Mouse (Mus musculus): Measurements from ENCODE around the gene Sumf1.

Sumf1 gene

DNA sequence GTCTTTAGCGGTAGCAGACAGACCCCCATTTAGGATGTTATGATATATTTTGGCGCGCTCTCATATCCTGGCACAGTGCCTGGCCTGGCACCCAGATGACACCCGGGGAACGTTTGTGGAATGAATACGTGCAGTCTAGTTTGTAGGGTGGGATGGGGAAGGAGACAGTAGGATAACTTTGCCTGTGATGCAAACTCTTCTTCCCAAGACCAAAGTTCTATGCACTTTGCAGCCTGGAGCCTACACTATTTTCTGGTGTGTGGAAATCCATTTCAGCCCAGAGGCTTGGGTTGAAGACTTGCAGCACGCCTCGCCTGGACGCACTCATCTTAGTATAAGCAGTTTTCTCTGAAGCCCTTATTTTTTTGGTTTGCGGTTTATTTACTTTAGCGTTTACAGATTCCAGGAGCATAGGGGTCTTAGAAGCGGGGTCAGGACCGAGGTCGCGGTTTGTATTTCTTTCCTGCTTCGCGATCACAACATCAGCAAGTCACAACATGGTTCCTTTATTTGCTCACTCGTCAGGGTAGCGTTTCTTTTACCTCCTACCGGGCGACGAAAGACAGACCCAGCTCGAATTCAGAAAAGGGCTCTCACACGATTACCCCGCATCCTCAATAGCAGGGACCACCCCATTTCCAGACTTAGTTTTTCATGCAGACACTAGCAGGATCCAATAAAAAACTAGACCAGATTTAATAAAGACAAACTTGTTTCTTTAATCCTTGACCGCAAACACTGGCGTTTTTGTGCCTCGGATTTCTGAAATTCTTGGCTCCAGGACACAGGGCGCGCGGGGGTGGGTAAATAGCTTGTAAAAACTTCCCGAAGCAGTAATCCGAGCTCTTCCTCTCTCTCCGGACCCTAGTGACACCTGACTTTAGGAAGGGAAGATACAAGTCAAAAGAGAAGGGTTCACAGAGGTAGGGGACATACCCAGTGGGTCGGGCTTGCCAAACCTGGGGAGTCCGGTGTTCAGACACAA lies 26.8 kb upstream of the Sumf1 start:
- DNase-seq (ENCODE audit: low read depth in 1 of 2, low spot score in 2 of 2), result no peak

DNA sequence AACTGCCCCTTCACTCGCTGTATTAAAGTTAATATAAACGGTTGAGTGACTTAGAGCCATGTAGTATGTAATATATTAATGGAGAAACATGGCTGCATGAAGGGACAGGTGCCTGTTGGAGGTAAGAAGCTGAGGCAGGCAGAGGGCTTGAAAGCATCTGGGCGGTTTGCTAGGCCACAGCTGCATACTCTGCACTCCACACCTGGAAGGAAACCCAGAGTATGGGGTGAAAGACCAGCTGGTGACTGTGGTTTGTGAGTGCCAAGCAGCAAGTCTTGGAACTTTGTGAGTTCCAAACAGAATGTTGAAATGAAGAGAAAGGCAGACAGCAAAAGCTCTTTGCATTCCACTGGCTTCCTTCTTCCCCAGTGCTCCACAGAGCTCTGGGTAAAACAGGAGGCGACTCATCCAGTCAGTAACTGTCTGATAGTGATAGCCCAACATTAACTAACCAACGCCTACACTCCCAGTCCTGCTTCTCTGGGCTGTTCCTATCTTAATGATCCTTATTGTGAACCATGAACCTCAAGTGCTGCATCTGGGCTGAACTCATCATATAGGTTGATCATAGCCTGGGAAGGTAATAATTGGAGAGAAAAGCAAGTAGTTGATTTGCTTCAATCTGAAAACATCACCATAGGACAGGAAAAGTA lies 21.7 kb upstream of the Sumf1 start:
- no peak for DNase-seq (ENCODE audit: low read depth in 1 of 2, low spot score in 2 of 2)

DNA sequence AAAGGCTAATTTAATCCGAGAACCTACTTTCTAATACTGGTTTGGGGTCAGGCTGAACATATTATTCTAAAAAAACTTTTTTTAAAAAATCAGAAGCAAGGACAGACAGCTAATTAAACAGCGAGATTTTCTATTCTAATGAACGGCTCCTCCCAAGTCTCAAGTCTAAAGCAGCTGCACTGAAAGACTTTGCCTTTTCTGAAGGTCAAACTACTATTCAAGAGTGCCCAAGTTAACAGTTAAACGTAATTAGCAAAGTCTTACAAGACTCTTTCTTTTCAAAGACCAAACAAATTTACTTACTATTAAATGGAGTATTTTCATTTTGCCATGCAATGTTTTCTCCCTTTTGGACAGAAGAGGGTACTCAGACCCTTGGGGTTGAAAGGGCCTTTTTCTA lies 20.8 kb upstream of the Sumf1 start:
- no peak for DNase-seq (ENCODE audit: low read depth in 1 of 2, low spot score in 2 of 2)

- DNase-seq (ENCODE audit: low read depth in 1 of 2, low spot score in 2 of 2), result no peak
These were observed 18.9 kb upstream of the Sumf1 start for GRCm38 (mm10) chr6:108204322-108204721.

DNA sequence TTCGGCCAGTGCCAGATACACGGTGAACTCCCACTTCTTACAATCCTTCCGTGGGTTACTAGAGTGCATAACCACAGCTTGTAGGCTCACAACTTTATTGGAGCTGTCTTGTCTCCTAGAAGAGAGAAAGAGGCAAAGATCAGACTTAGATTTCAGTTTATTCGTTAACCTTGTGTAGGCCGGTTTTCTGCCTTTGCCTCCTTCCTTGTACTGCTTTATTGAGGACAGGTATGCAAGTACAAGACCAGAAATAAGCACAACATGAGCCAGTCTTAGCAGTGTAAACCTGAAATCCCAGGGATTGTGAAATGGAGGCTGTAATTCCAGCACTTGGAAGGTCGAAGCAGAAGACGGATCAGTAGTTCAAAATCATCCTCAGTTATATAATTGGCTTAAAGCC lies 12.9 kb upstream of the Sumf1 start:
- no peak for DNase-seq (ENCODE audit: low read depth in 1 of 2, low spot score in 2 of 2)

- peak; percentile 45 to 55 for DNase-seq (ENCODE audit: low read depth in 1 of 2, low spot score in 2 of 2)
These were observed 11.7 kb upstream of the Sumf1 start for GRCm38 (mm10) chr6:108197117-108197516.

GRCm38 (mm10) chr6:108196665-108197064 lies 11.3 kb upstream of the Sumf1 start:
- DNase-seq (ENCODE audit: low read depth in 1 of 2, low spot score in 2 of 2), result no peak

DNA sequence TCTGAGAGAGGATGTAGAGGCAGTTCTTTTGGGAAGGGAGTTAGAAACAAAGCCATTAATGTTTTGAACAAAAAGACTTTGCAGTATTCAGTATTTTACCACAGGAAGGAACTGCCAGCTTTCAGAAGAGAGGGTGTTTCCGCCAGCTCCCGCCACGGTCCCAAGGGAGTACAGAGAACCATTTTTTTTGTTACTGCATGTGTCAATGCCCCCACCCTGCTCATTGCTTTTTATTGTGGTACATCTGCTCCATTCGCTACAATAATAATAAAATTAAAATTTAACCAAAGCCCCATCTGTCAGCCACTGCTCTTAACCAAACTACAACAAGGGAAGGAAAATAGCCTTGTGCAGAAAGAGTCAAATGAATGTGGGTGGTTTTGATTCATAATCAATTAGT lies 7.2 kb upstream of the Sumf1 start:
- DNase-seq (ENCODE audit: low read depth in 1 of 2, low spot score in 2 of 2), result no peak

GRCm38 (mm10) chr6:108190690-108191089 lies 5.3 kb upstream of the Sumf1 start:
- no peak for DNase-seq (ENCODE audit: low read depth in 1 of 2, low spot score in 2 of 2)

DNA sequence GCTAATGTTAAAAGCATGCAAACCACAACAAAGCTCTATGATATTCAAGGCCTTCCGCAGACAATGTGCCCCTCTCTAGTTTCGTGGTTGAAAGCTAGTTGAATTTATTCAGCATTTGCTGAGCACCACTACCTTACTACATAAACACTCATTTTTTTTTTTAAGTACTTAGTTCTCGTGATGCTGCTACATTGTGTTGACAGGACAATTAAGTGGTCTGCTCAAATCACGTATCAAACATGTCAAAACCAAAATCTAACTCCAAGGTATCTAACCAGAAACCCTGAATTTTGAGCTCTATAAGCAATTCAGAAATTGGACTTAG lies 265 bp upstream of the Sumf1 start:
- no peak for DNase-seq (ENCODE audit: low read depth in 1 of 2, low spot score in 2 of 2)

- DNase-seq (ENCODE audit: low read depth in 1 of 2, low spot score in 2 of 2), result no peak
These were observed 6.3 kb downstream of the Sumf1 start for GRCm38 (mm10) chr6:108179087-108179486.

DNA sequence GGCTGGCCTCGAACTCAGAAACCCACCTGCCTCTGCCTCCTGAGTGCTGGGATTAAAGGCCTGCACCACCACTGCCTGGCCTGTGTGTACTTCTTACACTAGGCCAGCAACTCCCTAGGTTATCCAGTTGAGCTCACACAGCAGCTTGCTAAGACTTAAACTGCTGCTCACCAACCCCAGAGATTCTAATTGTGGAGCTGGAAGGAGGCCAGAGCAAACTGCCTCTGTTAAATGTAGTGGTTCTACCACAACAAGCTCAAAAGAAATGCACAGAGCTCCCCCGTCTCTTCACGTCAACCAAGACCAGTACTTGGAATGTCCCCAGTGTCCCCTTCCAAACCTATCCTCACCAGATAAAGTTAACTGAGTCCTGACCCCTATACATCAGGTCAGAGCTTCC lies 11.2 kb downstream of the Sumf1 start:
- DNase-seq (ENCODE audit: low read depth in 1 of 2, low spot score in 2 of 2), result no peak

- no peak for DNase-seq (ENCODE audit: low read depth in 1 of 2, low spot score in 2 of 2)
These were observed 13.2 kb downstream of the Sumf1 start for GRCm38 (mm10) chr6:108172219-108172618.

- DNase-seq (ENCODE audit: low read depth in 1 of 2, low spot score in 2 of 2), result no peak
These were observed 15.9 kb downstream of the Sumf1 start for GRCm38 (mm10) chr6:108169466-108169865.

GRCm38 (mm10) chr6:108168723-108169122 lies 16.7 kb downstream of the Sumf1 start:
- DNase-seq (ENCODE audit: low read depth in 1 of 2, low spot score in 2 of 2), result no peak

DNA sequence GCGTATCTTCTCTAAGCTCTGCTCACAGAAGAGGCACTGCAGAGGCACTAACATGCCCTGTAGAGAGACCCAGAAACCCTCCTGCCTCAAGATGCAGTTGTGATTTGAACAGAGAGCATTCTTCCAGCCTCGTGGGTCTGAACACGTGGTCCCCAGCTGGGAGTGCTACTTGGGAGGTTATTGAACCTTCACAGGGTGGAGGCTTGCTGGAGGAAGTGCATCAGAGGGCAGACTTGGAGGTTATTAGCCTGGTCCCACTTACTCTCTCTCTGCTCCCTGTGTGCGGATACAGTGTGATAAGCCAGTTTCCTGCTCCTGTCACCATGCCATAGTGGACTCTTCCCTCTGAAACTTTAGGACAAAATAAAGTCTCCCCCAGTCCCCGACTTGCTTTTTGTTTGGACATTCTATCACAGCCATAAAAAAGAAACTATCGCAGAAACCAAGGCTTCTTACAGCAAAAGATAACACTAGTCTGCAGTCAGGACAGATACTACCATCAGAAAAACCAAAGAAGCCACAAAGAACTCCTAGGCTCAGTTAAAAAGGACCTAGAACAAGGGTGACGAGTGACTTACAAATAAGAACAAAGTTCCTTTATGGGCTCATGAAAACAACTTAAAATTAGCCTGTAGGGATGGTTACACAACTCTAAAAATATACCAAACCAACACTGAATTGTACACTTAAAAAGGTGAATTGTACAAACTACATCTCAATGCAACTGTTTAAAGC lies 17.3 kb downstream of the Sumf1 start:
- DNase-seq (ENCODE audit: low read depth in 1 of 2, low spot score in 2 of 2), result no peak

DNA sequence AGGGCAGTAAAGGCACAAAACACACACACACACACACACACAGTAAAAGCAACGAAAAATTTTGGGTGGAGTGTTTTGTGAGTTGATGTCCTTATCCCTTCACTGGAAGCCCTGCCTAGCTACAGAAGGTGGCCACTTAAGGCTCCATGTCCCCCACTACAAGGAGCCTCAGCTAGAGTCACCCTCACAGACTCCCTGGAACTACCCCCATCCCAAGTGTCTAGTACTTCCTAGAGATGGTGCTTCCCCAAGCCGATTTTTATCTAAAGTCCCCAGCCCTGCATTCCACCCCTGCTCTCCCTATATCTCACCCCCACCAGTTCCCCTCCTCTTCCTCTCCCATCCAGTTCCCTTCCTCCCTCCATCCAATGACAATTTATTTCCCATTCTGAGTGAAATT lies 19.8 kb downstream of the Sumf1 start:
- DNase-seq (ENCODE audit: low read depth in 1 of 2, low spot score in 2 of 2), result no peak

DNA sequence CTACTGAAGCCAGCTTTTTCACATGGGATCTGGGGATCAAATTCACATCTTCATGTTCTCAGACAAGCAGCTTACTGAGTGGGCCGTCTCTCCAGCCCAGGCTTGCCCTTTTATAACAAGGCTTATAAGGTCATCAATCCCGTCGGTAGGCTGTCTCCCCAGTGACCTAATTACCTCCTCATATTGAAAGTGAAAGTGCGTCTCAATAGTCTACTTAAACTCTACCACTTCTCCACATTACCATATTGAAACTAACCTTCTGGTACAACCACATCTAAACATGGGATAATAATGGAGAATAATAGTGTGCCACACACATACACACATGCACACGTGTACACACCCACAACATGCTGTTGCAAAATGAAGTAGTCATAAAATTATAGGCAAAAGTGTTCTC lies 20.4 kb downstream of the Sumf1 start:
- DNase-seq (ENCODE audit: low read depth in 1 of 2, low spot score in 2 of 2), result no peak

- no peak for DNase-seq (ENCODE audit: low read depth in 1 of 2, low spot score in 2 of 2)
These were observed 24.8 kb downstream of the Sumf1 start for GRCm38 (mm10) chr6:108160608-108161007.

GRCm38 (mm10) chr6:108156881-108157280 lies 28.5 kb downstream of the Sumf1 start:
- no peak for DNase-seq (ENCODE audit: low read depth in 1 of 2, low spot score in 2 of 2)

DNA sequence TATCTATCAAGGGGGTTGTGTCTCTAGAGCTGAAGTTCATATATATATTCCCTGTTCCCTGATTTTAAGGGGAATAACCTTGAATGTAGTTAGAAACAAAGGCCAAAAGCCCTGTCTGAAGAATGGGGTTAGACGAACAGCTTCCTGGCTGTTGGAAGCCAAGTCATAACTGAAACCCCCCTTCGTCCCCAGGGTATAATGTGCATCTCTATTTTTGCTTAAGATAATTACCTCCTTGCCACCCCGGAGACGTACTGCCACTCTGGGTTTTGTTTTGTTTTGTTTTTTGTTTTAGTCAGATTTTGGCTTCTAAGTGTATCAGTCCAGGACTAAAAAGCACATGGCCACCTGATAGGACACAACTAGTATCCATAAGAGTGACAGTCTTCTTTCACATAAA lies 31.1 kb downstream of the Sumf1 start:
- DNase-seq (ENCODE audit: low read depth in 1 of 2, low spot score in 2 of 2), result no peak

All from monocyte, adult 2 months (primary cell).